Mouse (Mus musculus) kidney, postnatal 10 days (tissue): ENCODE results near the gene Bod1.

ENCODE experiments used
- DNase-seq: peaks from one replicate; pipeline ENCODE4 v3.0.0; 2021; ENCODE audit warnings: mixed read lengths

Bod1 gene

DNA sequence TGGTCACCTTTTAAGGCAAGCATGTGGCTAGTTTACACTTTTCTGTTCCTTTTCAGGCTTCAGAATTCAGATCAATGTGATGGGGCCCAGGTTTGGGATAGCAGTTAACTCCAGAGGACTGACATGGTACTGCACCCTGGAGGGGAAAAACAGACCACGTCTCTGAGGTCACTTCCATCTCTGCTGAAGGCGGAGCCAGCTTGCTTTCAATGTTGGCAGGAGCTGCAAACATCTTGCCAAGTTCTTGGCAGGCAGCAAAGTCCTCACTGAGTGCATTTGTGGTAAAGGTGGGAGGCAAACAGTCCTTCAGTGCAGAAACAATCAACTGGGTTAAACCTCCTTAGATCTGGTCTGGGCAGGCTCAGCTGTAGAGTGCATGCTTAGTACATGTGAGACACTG is 7.5 kb downstream of the Bod1 start:
- DNase-seq, result no peak

DNA sequence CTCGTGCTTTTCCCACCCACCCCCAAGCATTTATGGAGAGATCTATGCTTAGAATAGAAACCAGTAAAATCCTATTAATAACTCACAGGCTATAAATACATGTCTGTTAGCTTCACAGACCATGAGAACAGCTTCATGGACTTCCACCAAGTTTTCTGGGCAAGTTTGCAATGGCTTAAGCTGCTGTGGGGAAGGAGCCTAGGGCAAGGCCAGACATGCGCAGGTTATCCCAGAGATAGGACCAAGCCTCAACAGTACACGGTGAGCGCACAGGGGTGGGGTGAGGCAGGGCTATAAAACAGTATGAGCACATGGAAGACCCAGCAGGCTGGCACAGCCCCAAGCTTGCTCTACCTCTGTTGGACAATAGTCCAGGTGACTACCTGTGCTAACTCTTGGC is 8.2 kb downstream of the Bod1 start:
- DNase-seq, result no peak

DNA sequence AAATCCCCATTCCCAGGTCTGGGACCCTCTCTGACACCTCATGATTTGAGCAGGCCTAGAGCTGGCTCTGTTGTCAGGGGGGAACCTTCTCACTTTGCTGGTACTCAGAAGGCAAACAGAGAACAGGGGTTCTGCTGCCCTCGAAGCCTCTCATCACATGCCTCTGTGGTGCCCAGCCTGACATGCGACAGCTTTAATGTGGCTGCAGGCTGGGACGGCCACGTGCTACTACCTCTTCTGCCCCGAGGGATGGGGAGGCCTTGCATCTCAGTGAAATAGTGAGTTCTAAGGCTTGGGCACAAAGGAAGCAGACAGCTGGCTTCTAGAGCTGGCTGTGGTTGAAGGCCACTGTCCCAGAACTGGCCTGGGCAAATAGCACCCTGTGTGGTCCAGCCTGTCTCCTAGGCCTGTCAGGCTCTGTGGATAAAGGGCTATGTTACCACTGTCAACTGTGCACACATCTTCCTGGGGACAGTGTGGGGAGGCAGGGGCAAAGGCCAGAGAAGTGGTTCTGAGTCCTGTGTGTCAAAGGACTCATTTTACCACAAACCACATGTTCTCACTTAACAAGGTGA is 8.7 kb downstream of the Bod1 start:
- no peak for DNase-seq

DNA sequence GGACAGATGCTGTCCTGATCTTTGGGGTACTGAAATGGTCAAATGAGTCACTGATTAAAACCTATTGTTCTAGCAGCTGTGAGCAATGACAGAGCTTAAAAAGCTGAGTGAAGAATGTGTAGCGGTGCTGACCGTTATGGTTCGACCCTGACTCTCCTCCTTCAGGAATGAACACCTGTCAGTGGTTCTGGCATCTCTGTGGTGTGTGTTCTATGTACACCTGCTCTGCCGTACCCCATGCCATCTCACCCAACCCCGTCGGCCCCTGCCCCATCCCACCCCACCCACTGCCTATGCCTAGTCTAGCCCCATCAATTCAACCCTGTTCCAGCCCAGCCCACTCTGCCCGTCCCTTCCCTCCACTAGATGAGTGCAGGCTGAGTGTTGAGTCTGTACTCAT is 9.5 kb downstream of the Bod1 start:
- no peak for DNase-seq

DNA sequence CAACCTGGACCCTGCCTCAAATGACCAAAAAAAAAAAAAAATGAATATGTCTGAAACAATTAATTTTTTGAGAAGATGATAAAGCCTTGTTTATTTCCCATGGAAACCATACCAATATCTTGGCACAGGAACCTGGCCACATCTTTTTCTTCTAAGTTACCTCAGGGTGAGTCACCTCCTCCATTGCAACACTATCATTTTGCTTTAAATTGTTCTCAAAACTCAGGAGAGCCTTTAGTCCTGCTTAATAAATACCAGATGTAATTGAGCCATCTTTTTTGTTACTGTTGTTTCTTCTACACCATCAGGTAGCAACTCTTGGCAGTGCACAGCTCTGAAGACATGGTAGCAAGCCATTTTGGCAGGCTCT is 13.9 kb downstream of the Bod1 start:
- no peak for DNase-seq

DNA sequence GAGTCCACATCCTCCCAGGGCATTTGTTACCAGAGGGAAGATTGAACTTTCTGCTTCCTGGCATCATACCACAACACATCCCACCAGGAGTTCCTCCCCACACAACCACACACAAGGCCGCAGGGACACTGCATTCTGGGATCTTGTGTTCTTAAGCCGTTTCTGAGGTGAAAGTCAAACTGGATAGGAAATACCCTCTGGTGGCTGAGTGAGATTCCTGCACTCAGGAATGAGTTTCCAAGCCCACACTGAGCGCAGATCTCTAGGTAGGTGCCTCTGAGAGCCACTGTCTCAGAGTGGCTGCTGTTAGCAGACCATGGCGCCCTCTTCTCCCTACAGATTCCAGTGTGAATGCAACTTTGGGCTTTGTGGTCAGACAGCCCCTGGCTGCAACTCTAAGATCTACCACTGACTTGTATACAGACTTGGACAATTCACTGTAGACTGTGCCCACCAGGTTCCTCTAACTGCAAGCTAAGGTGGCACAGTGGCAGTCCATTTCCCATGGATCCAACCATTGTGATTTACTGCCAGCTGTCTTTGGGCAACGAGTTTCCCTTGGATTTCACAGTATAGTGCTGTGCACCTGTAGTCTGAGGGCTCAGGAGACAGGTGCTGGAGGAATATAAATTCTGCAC is 14.4 kb downstream of the Bod1 start:
- no peak for DNase-seq

DNA sequence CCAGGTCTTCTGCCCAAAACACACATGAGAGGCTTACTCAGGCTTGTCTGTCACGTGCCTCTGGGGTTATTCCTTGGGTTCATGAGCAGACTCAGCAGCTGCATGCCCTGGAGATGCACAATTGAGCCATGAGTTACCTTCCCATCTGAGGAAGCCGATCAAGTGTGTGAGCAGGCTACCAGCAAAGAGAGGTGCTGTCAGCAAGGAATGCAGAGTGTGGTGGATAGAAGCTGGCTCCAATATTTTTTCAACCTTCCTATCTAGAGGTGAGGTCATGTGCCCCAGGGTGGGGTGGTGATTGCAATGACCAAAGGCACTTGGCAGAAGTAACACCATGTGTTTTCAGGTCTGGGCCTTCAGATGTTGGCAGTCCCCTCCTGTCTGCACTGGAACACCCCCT is 22.2 kb downstream of the Bod1 start:
- no peak for DNase-seq

DNA sequence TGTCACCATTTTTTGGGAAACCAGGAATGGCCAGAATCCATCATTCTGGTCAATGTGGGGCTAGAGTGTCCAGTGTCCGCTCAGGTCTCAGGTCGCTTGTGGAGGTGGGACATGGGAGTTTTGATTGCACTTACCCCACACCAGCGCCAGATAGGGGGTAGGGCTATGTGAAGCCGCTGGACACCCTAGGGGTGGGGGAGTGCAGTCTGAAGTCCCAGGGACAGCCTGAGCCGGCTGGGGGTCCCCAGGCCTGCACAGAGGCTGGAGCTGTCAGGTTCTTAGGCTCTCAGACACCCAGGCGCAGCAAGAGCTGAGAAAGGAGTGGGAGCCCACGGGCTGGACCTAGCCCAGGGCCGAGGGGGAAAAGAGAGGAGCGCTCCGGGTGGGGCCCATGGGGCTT is 24.4 kb downstream of the Bod1 start:
- no peak for DNase-seq

DNA sequence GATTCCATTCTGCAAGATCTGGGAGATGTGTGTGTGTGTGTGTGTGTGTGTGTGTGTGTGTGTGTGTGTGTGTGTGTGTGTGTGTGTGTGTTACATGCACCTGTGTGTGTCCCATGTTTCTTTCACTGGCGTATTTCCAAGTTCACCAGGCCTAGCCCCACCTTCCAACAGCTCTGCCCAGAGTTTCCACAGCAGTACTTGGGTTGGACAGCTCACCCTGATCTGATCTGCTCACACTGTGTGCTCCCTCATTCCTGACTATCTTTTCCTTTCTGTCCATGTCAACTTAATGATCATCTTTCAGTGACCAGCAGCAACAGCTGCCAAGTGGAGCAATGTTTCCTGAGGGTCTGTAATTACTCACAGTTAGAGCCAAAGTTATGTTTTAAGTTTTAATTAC is 25.1 kb downstream of the Bod1 start:
- no peak for DNase-seq

DNA sequence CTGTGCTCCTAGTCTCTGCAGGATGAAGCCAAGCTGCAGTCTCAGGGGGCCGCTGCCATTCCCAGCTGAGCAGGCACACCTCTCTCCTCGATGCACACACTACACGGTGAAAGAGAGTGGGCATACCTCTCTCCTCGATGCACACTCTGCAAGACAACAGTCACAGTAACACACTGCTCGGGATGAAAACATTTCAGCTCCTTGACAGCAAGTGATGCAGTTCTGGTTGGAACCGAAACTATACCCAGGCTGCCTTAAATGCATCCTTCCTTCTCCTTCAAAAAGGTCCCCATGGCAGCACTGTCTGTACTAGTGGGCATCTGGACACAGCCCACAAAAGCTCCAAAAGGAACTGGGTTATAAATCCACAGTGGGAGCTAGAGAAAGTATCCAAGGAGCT is 28.6 kb downstream of the Bod1 start:
- DNase-seq, result no peak

DNA sequence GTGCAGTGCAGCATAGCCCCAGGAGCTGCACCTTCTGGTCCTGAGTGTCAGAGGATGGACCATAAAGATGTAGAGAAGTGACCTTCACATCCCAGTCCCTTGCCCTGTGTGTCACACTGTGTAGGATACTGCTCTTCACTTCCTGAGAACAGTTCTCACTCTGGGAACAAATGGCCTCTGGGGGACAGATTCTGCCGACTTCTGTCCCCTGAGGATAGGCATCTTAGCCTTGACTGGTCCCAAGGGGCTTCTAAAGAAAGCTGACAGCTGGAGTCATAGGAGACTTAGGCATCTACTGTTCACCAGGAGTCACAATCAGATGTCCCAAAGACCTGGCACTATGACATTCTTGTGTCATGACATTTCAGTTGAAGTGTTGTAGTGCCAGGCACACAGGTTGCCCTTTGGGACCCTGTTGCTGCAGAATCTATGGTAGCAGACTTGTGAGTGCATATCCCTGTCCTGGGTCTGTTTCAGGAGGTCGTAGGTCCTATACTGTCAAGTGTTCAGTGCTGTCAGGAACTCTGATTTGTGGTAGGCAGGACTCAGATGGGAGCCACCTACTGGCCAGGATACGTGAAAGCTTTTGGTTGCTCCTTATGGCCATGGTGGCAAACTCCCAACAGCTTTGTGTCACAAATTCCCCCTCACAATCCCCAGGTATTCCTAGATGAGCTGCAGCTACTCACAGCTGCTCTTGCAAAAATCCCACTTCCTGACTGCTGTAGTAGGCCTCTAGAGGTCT is 30.4 kb downstream of the Bod1 start:
- DNase-seq, result no peak

DNA sequence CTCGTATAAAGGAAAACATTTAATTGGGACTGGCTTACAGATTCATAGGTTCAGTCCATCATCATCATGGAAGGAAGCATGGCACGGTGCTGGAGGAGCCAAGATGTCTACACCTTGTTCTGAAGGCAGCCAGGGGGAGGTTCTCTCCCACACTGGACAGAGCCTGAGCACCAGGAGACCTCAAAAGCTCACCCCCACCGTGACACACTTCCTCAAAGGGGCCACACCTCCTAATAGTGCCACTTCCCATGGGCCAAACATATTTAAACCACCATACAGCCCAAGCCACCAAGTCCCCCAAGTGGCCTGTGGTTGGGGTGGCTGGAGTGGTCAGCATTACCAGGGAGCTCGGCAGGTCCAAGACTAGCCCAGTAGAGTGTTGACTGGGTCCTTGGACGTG is 31.5 kb downstream of the Bod1 start:
- DNase-seq, result no peak

DNA sequence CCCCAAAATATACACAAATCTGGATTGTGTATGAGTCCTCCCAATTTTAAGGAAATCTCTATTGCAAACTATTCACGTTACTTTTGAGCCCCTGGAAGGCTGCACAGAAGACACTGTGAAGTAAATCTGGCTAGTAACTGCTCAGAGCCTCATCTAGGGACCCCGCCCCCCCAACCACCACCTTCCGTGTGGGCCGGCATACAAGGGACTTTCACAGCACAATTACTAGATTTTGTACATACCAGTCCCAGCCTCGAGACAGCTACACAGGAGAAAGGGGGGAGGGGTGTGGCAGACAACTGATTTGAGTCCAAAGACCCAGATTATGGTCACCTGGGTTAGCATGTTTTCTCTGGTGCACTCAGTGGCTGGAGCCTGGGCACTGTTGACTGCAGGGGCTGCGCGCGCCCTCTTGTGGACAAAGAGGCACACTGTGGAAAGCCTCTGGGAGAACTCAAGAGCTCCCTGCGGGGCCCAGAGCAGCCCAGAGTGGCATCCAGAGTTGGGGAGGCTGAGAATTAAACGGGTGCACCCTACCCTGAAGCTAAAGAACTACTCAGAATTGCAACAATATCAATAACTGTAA is 33.8 kb downstream of the Bod1 start:
- DNase-seq, result peak; percentile 87

DNA sequence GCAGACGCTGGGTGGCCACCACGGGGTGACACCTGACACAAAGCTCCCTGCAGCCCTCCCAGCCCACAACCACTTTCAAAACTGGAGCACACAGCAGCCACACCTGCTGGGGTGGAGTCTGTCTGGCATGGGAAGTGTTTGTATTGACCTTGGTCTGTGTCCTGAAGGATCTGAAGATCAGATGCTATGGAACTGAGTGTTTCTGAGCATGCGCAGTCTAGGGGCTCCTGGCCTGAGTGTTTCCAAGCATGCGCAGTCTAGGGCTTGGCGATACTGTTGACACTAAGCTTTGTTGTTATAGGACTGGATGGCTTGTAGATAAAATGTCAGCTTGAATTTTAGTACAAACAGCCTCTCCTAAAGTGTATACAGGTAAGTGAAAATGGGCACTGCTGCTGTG is 43.0 kb downstream of the Bod1 start:
- DNase-seq, result no peak

DNA sequence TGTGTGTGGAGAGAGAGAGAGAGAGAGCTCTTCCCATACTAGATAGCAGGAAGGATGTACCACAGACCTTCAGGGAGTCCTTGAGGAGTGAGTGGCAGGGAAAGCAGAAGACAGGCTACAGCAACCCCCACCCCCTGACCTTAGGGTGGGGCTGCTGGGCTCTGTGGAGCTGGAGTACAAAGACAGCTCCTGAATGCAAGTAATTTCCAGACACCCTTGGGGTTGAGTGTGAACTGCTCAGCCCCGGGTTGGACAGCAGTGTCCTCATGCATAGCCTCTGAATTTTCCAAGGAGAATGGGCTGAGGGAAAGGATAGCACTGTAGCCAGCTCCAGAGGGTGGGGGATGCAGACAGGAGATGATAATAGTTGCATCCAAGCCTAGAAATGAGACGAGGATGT is 50.9 kb downstream of the Bod1 start:
- DNase-seq, result no peak

DNA sequence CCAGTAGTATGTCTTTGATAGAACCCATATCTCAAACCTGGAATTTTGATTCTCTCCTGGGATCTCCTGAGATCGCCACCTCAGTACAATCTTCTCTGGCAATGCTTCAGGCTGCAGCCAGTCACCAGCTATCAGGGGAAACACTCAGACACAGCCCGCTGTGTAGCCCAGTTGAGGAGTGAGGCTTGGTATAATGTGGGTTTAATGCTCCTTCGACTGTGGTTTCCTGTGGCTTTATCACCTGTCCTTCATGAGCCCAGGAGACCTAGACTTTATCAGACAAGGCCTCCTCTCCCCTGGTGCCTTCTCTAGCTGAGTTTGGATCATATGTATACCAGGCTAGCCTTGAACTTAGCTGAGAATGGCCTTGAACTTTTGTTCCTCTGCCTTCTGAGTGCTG is 53.9 kb downstream of the Bod1 start:
- no peak for DNase-seq

DNA sequence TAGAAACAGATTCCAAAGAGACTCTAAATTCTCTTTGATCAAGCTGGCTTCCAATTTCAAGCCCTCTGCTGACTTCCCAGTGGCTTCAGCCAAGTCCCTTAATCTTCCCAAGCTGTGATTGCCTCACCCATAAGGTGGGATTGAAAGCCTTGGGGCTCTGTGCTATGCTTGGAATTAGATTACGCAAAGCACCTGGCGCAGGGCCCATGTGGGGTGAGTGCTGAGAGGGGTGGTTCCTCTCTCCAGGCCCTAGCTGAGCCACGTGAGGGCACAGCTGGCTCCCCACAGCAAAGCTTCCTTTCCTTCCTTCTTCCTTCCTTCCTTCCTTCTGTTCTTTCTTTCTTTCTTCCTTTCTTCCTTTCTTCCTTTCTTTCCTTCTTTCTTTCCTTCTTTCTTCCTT is 54.4 kb downstream of the Bod1 start:
- DNase-seq, result peak; percentile 66

DNA sequence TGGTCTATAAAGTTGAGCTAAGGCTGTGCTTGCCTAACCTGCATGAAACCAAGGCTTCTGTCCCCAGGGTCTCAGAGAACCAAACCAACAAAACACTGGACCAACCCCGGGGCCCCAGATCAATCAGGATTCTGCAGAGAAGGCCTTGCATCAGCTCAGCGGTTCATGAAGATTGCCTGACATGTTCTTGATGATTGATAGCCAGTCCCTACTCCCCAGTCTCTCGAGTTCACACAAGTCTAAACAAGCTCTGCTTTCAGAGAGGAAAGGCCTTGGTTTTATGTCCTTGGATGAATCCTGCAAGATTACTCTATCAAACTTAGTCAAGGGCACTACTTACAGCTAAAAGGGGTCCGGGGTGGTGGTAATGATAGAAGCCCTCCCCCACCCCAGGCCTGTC is 55.0 kb downstream of the Bod1 start:
- no peak for DNase-seq
